Mouse (Mus musculus) neural tube, embryonic 11.5 days (tissue): Measurements from ENCODE around the gene Kif19a. TPM values are rescaled to one million over a fixed set of nuclear protein-coding genes. Genes with fewer than 3 reads are reported as not detected.

Experiments
- ATAC-seq: fragments of 200-750 bp; cut with Nextera tagmentation; 2 replicates; pipeline ENCODE4 v1.8.0; 2017; ENCODE audit warnings: moderate number of reproducible peaks, mild to moderate bottlenecking, moderate TSS enrichment, moderate library complexity; ENCODE audit not compliant: insufficient read depth, low FRiP score, low TSS enrichment
- DNase-seq: peaks from one replicate; pipeline ENCODE4 v3.0.0-alpha.2; 2015; ENCODE audit warnings: low spot score
- H3K27ac ChIP-seq: fragments of 300-500 bp; sonication (generic); 2 replicates; pipeline ENCODE4 v1.5.1; 2014; ENCODE audit warnings: low read depth, mild to moderate bottlenecking, low read length
- H3K27me3 ChIP-seq: fragments of 300-500 bp; sonication (generic); 2 replicates; pipeline ENCODE4 v1.6.1; 2014; ENCODE audit warnings: mild to moderate bottlenecking, low read length, mixed read lengths; ENCODE audit not compliant: control insufficient read depth, insufficient read depth
- H3K36me3 ChIP-seq: fragments of 300-500 bp; sonication (generic); 2 replicates; pipeline ENCODE4 v1.6.1; 2014; ENCODE audit warnings: mild to moderate bottlenecking, low read length, moderate library complexity, mixed read lengths; ENCODE audit not compliant: control insufficient read depth, insufficient read depth
- H3K4me1 ChIP-seq: fragments of 300-500 bp; sonication (generic); 2 replicates; pipeline ENCODE4 v1.6.1; 2014; ENCODE audit warnings: low read length, mixed read lengths; ENCODE audit not compliant: control insufficient read depth, insufficient read depth
- H3K4me2 ChIP-seq: fragments of 300-500 bp; sonication (generic); 2 replicates; pipeline ENCODE4 v1.6.1; 2014; ENCODE audit warnings: low read depth, mild to moderate bottlenecking, moderate library complexity
- H3K4me3 ChIP-seq: fragments of 300-500 bp; sonication (generic); 2 replicates; pipeline ENCODE4 v1.5.1; 2014; ENCODE audit warnings: low read depth, low read length
- H3K9ac ChIP-seq: fragments of 300-500 bp; sonication (generic); 2 replicates; pipeline ENCODE4 v1.6.1; 2014; ENCODE audit warnings: mild to moderate bottlenecking, low read length
- H3K9me3 ChIP-seq: fragments of 300-500 bp; sonication (generic); 2 replicates; pipeline ENCODE4 v1.6.1; 2016; ENCODE audit warnings: low read length; ENCODE audit not compliant: control insufficient read depth
- WGBS: fragments of 180-500 bp; shearing (Covaris S2); extraction: QIAGEN DNeasy Blood & Tissue Kit; methylation state at CpG from one replicate; pipeline ENCODE4 v1.1.7; 2014; 5-methylcytosine and 5-hydroxymethylcytosine counted together
- polyA plus RNA-seq: library from polyadenylated mRNA; unstranded; fragments of >200 nt; fragmentation: Nextera tagmentation; extraction: Ambion mirVana; gene quantifications from 2 replicates; pipeline ENCODE4 v1.2.1, GENCODE M21; 2014

Gene Kif19a
- polyA plus RNA-seq, 1 experiment from 2014 or later = 1.3 TPM

- Histone ChIP-seq H3K27me3 (peaks cover 62% of the 10 kb centered on the region), H3K9me3 (no peaks in the 10 kb centered on the region), H3K36me3 (no peaks in the 10 kb centered on the region), H3K27ac (no peak overlapping the region), H3K4me1 (peaks cover 41% of the 10 kb centered on the region), H3K4me3 (no peak overlapping the region), H3K4me2 (no peak overlapping the region), H3K9ac (no peak overlapping the region)
- DNase-seq (no peak), ATAC-seq (no peak)
- 71% methylated on average over 12 of the region's 12 CpGs for WGBS
These were observed 25.0 kb downstream of the Kif19a start for GRCm38 (mm10) chr11:114790171-114790570.

GRCm38 (mm10) chr11:114790841-114791240 lies 25.7 kb downstream of the Kif19a start:
- H3K9me3 ChIP-seq = no peaks in the 10 kb centered on the region
- H3K4me2 ChIP-seq = peak overlapping the region; percentile 85
- peak; percentile 47 for DNase-seq
- WGBS = 21% methylated on average over 4 of the region's 4 CpGs
- H3K4me1 ChIP-seq = peaks cover 46% of the 10 kb centered on the region
- H3K9ac ChIP-seq = no peak overlapping the region
- no peaks in the 10 kb centered on the region for H3K36me3 ChIP-seq
- ATAC-seq = no peak
- H3K4me3 ChIP-seq = peak overlapping the region; percentile 44
- no peak overlapping the region for H3K27ac ChIP-seq
- H3K27me3 ChIP-seq = peaks cover 56% of the 10 kb centered on the region

- H3K27me3 ChIP-seq = peaks cover 52% of the 10 kb centered on the region
- peak overlapping the region; percentile 50 for H3K9ac ChIP-seq
- peaks cover 47% of the 10 kb centered on the region for H3K4me1 ChIP-seq
- no peaks in the 10 kb centered on the region for H3K36me3 ChIP-seq
- H3K27ac ChIP-seq = no peak overlapping the region
- H3K4me3 ChIP-seq = peak overlapping the region; percentile 44
- peak overlapping the region; percentile 85 for H3K4me2 ChIP-seq
- DNase-seq = peak; percentile 37
- H3K9me3 ChIP-seq = no peaks in the 10 kb centered on the region
- ATAC-seq = no peak
- 3% methylated on average over 50 of the region's 50 CpGs for WGBS
These were observed 26.2 kb downstream of the Kif19a start for GRCm38 (mm10) chr11:114791351-114791889.

GRCm38 (mm10) chr11:114791891-114792411 lies 26.8 kb downstream of the Kif19a start:
- Histone ChIP-seq H3K4me3 (peak overlapping the region; percentile 44), H3K4me1 (peaks cover 45% of the 10 kb centered on the region), H3K9me3 (no peaks in the 10 kb centered on the region), H3K4me2 (peak overlapping the region; percentile 85), H3K27ac (0 out of 2 replicates have a peak overlapping the region, but pooled peaks have one; percentile 23), H3K9ac (peak overlapping the region; percentile 50), H3K36me3 (no peaks in the 10 kb centered on the region), H3K27me3 (peaks cover 47% of the 10 kb centered on the region)
- DNase-seq = peak; percentile 71
- WGBS = under 1% methylated on average over 56 of the region's 59 CpGs
- no peak for ATAC-seq

- no peaks in the 10 kb centered on the region for H3K36me3 ChIP-seq
- H3K4me3 ChIP-seq = peak overlapping the region; percentile 8; the same call in 1 of the 2 replicates
- H3K4me2 ChIP-seq = peak overlapping the region; percentile 85
- 49% methylated on average over 5 of the region's 5 CpGs for WGBS
- no peak for ATAC-seq
- no peaks in the 10 kb centered on the region for H3K9me3 ChIP-seq
- no peak for DNase-seq
- peaks cover 39% of the 10 kb centered on the region for H3K27me3 ChIP-seq
- H3K27ac ChIP-seq = no peak overlapping the region
- peak overlapping the region; percentile 18; the same call in 1 of the 2 replicates for H3K9ac ChIP-seq
- peaks cover 45% of the 10 kb centered on the region for H3K4me1 ChIP-seq
These were observed 27.8 kb downstream of the Kif19a start for GRCm38 (mm10) chr11:114792931-114793494.

DNA sequence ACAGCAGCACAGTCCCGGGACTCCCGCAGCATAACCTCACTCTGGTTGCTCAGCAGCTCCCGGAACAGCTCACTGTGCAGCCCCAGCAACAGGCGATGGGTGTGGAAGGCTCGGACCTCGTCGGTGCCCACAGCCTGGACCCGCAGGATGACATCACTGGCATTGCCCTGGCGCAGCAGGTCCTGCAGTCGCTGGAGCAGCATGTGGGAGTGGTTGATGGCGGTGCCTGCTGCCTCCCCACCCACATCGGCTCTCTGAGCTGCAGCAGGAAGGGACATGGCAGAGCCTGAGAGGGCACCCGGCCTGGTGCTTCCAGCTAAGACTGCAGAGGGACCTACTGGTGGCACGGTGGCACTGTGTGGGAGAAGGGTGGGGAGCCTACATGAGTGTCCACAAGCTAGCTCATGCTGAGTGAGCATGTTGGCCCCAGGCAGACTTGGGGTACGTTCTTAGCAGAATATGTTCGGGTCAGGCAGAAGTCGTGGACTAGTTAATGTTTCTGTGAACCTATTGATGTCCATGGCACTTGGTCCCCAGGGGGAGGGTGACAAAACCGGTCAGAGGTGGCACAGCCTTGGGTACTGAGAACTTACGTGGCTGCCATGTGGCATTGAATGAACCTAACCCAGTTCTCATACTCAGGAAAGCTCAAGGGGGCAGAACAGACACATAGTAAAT lies 28.8 kb downstream of the Kif19a start:
- H3K4me3 ChIP-seq = peak overlapping the region; percentile 21
- peak overlapping the region; percentile 98 for H3K27ac ChIP-seq
- no peaks in the 10 kb centered on the region for H3K9me3 ChIP-seq
- H3K36me3 ChIP-seq = no peaks in the 10 kb centered on the region
- peaks cover 39% of the 10 kb centered on the region for H3K27me3 ChIP-seq
- peak overlapping the region; percentile 31 for H3K9ac ChIP-seq
- peaks cover 45% of the 10 kb centered on the region for H3K4me1 ChIP-seq
- DNase-seq (no peak), ATAC-seq (no peak)
- 62% methylated on average over 19 of the region's 19 CpGs for WGBS
- H3K4me2 ChIP-seq = peak overlapping the region; percentile 85

- H3K4me1 ChIP-seq = peaks cover 39% of the 10 kb centered on the region
- H3K36me3 ChIP-seq = no peaks in the 10 kb centered on the region
- ATAC-seq = no peak; the same call in 1 of the 2 replicates
- peak overlapping the region; percentile 98 for H3K27ac ChIP-seq
- no peaks in the 10 kb centered on the region for H3K9me3 ChIP-seq
- no peak for DNase-seq
- WGBS = 29% methylated on average over 4 of the region's 4 CpGs
- H3K4me3 ChIP-seq = peak overlapping the region; percentile 18
- peak overlapping the region; percentile 64 for H3K9ac ChIP-seq
- peaks cover 34% of the 10 kb centered on the region for H3K27me3 ChIP-seq
- H3K4me2 ChIP-seq = peak overlapping the region; percentile 85
These were observed 29.5 kb downstream of the Kif19a start for GRCm38 (mm10) chr11:114794691-114795090.

GRCm38 (mm10) chr11:114795231-114795746 lies 30.1 kb downstream of the Kif19a start:
- peak overlapping the region; percentile 18 for H3K4me3 ChIP-seq
- peak overlapping the region; percentile 64 for H3K9ac ChIP-seq
- H3K9me3 ChIP-seq = no peaks in the 10 kb centered on the region
- DNase-seq (peak; percentile 90), ATAC-seq (peak; percentile 79)
- H3K27me3 ChIP-seq = peaks cover 29% of the 10 kb centered on the region
- H3K36me3 ChIP-seq = no peaks in the 10 kb centered on the region
- H3K4me1 ChIP-seq = peaks cover 38% of the 10 kb centered on the region
- peak overlapping the region; percentile 98 for H3K27ac ChIP-seq
- H3K4me2 ChIP-seq = peak overlapping the region; percentile 85
- WGBS = 0% methylated on average over 7 of the region's 7 CpGs
